Mouse (Mus musculus): ENCODE measurements around the gene Pld3. TPM values are rescaled to one million over a fixed set of nuclear protein-coding genes. Genes with fewer than 3 reads are reported as not detected.

Gene Pld3
- total and polyA plus RNA-seq, 3 experiments, result 11.1 to 22.8 TPM; not detected in 1

GRCm38 (mm10) chr7:27596586-27597503 is 43.8 kb upstream of the Pld3 start:
- Histone ChIP-seq H3K9me3 (replicated peaks; ENCODE audit: insufficient read depth, low read length) (no peaks in the 10 kb centered on the region), H3K36me3 (ENCODE audit: control insufficient read depth in 1 of 2, insufficient read depth in 2 of 2, low read length in 2 of 2) (peaks cover 0 to 6% of the 10 kb centered on the region in 2 experiments; a peak in 1 of 4 replicates), H3K27me3 (ENCODE audit: control insufficient read depth in 1 of 2, insufficient read depth in 2 of 2, low read length in 2 of 2) (no peaks in the 10 kb centered on the region), H3K9ac (ENCODE audit: control insufficient read depth, low read depth, low read length, poor library complexity, severe bottlenecking) (no peak overlapping the region), H3K27ac (ENCODE audit: control insufficient read depth, low read depth, low read length) (no peak overlapping the region), H3K4me3 (ENCODE audit: control insufficient read depth in 1 of 2, insufficient read depth in 1 of 2, low read depth in 2 of 2, low read length in 2 of 2) (no peak overlapping the region), H3K4me1 (ENCODE audit: control insufficient read depth in 1 of 2, insufficient read depth in 2 of 2, low read length in 2 of 2) (peaks cover 0 to 15% of the 10 kb centered on the region in 2 experiments; a peak in 2 of 4 replicates), H3K79me2 (ENCODE audit: control insufficient read depth, insufficient read depth, low read length, poor library complexity) (peaks cover 85% of the 10 kb centered on the region)
- no peak for TF ChIP-seq MAFK (IDR thresholded peaks at IDR 0.05; ENCODE audit: borderline replicate concordance, low read depth, low read length)
- TF ChIP-seq NRF1 (IDR thresholded peaks at IDR 0.05; ENCODE audit: insufficient read depth, low read depth, low read length, poor library complexity, severe bottlenecking), result no peak
- no peak for TF ChIP-seq ZNF384 (IDR thresholded peaks at IDR 0.05; ENCODE audit: low read depth, low read length)
- no peak for TF ChIP-seq SIN3A (IDR thresholded peaks at IDR 0.05; ENCODE audit: low read length)
- TF ChIP-seq ZKSCAN1 (IDR thresholded peaks at IDR 0.05; ENCODE audit: low read depth, low read length), result no peak
- no peak for TF ChIP-seq CHD1 (IDR thresholded peaks at IDR 0.05; ENCODE audit: low read depth, low read length)
- no peak for TF ChIP-seq ETS1 (IDR thresholded peaks at IDR 0.05; ENCODE audit: low read depth, low read length)
- no peak for TF ChIP-seq UBTF (IDR thresholded peaks at IDR 0.05; ENCODE audit: borderline replicate concordance, insufficient read depth, low read depth, low read length)
- no peak for TF ChIP-seq EP300 (IDR thresholded peaks at IDR 0.05; ENCODE audit: low read depth in 1 of 2, low read length in 2 of 2)
- no peak for TF ChIP-seq SMC3 (IDR thresholded peaks at IDR 0.05; ENCODE audit: low read depth, low read length)
- TF ChIP-seq BHLHE40 (IDR thresholded peaks at IDR 0.05; ENCODE audit: borderline replicate concordance, low read depth, low read length), result no peak
- no peak for TF ChIP-seq TBP (IDR thresholded peaks at IDR 0.05; ENCODE audit: low read depth, low read length)
- no peak for TF ChIP-seq TCF12 (IDR thresholded peaks at IDR 0.05; ENCODE audit: low read depth, low read length)
- no peak for TF ChIP-seq POLR2A (IDR thresholded peaks at IDR 0.05; ENCODE audit: control insufficient read depth in 1 of 2, insufficient read depth in 1 of 2, low read depth in 1 of 2, low read length in 2 of 2, poor library complexity in 1 of 2)
- no peak for TF ChIP-seq MXI1 (IDR thresholded peaks at IDR 0.05; ENCODE audit: low read depth, low read length)
- TF ChIP-seq KAT2A (conservative IDR thresholded peaks at IDR 0.05; ENCODE audit: low read depth, low read length), result no peak
- no peak for TF ChIP-seq GABPA (IDR thresholded peaks at IDR 0.05; ENCODE audit: low read depth, low read length)
- no peak for TF ChIP-seq MAZ (IDR thresholded peaks at IDR 0.05; ENCODE audit: low read depth, low read length)
- no peak for DNase-seq (ENCODE audit: low read depth, low spot score)
